In the genomic region with DNA sequence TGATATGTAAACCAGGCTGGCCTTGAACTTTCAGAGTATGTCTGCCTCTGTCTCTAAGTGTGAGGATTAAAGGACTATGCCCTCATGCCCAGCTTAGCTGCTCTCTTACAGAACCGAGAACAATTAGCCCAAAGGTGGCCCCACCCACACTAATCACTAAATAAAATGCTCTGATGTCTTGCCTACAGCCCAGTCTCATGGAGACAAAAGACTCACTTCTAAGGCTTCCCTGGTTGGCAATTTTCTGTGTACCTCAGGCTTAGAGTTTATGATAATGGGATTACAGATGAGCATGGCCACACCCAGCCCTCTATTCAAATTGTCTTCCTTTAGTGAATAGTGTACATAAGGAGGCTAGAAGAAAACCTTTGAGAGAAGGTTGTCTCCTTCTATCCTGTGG, we compare ENCODE assay signal across 14 mouse cellular contexts.
"Had no signal": no experiment of that assay in that cellular context is flagged by ENCODE, and none has a peak within 500 bp of the region (broad histone marks: within the 10 kb centered on the region; RNA-seq: fewer than 3 reads in every experiment).

No protein-coding gene starts in this region.

- H3K27me3 ChIP-seq: liver, embryonic 15.5 days; neural tube, embryonic 12.5 days; stomach, embryonic 15.5 days had no signal

- H3K4me2 ChIP-seq: liver, embryonic 11.5 days; liver, embryonic 15.5 days; neural tube, embryonic 12.5 days; stomach, embryonic 15.5 days had no signal

- H3K4me1 ChIP-seq: limb, embryonic 10.5 days; neural tube, embryonic 12.5 days had no signal

- H3K36me3 ChIP-seq: limb, embryonic 10.5 days; liver, embryonic 15.5 days; midbrain, embryonic 10.5 days; neural tube, embryonic 12.5 days; stomach, embryonic 15.5 days had no signal

- H3K9me3 ChIP-seq: limb, embryonic 10.5 days; liver, embryonic 15.5 days; midbrain, embryonic 10.5 days; neural tube, embryonic 12.5 days; stomach, embryonic 15.5 days had no signal

- H3K4me3 ChIP-seq: left cerebral cortex, adult 2 months; limb, embryonic 10.5 days; liver, embryonic 15.5 days; midbrain, embryonic 10.5 days; neural tube, embryonic 12.5 days; stomach, embryonic 15.5 days had no signal

- DNase-seq: kidney, adult 2 months; kidney, postnatal 10 days; lung, adult 2 months; lung, postnatal 36 days; midbrain, embryonic 14.5 days; thymus, postnatal 4 days had no signal

- H3K27ac ChIP-seq: left cerebral cortex, adult 2 months; limb, embryonic 10.5 days; liver, embryonic 15.5 days; midbrain, embryonic 10.5 days; neural tube, embryonic 12.5 days; stomach, embryonic 15.5 days had no signal

- H3K9ac ChIP-seq: liver, embryonic 15.5 days; neural tube, embryonic 12.5 days; stomach, embryonic 15.5 days had no signal

- ATAC-seq: lung, postnatal 0 days had no signal
